Mouse (Mus musculus) heart, postnatal 0 days (tissue): ENCODE data around the gene Hist1h1d. TPM values are rescaled to one million over a fixed set of nuclear protein-coding genes. Genes with fewer than 3 reads are reported as not detected.
A peak's percentile ranks its signal among the peaks of the same experiment; 100 is the strongest.
"Not testable (repeated sequence)": the region's sequence is repeated elsewhere in the genome, so short reads cannot be mapped to it uniquely, and the experiment has no call there.

Experiments
- ATAC-seq: fragments of 200-750 bp; cut with Nextera tagmentation; 2 replicates; pipeline ENCODE4 v1.8.0; 2017; ENCODE audit warnings: low read depth, moderate number of reproducible peaks, moderate library complexity; ENCODE audit not compliant: insufficient read depth
- DNase-seq: peaks from one replicate; pipeline ENCODE4 v3.0.0-alpha.2; 2016; ENCODE audit warnings: low spot score
- H3K27ac ChIP-seq: fragments of 300-500 bp; sonication (generic); 2 replicates; pipeline ENCODE4 v1.5.1; 2014; ENCODE audit warnings: low read depth, mild to moderate bottlenecking
- H3K27me3 ChIP-seq: fragments of 300-500 bp; sonication (generic); 2 replicates; pipeline ENCODE4 v1.6.1; 2014; ENCODE audit warnings: low read length, mixed read lengths; ENCODE audit not compliant: control insufficient read depth, insufficient read depth
- H3K36me3 ChIP-seq: fragments of 300-500 bp; sonication (generic); replicated peaks from 2 replicates; pipeline ENCODE4 v1.6.1; 2014; ENCODE audit warnings: low read length, mixed read lengths; ENCODE audit not compliant: control insufficient read depth, insufficient read depth
- H3K4me1 ChIP-seq: fragments of 300-500 bp; sonication (generic); 2 replicates; pipeline ENCODE4 v1.6.1; 2014; ENCODE audit warnings: antibody characterized with exemption; ENCODE audit not compliant: control insufficient read depth, insufficient read depth
- H3K4me2 ChIP-seq: fragments of 300-500 bp; sonication (generic); 2 replicates; pipeline ENCODE4 v1.6.1; 2014; ENCODE audit warnings: low read depth, mild to moderate bottlenecking, low read length, moderate library complexity
- H3K4me3 ChIP-seq: fragments of 300-500 bp; sonication (generic); 2 replicates; pipeline ENCODE4 v1.5.1; 2014; ENCODE audit warnings: low read depth, low read length
- H3K9ac ChIP-seq: fragments of 300-500 bp; sonication (generic); replicated peaks from 2 replicates; pipeline ENCODE4 v1.6.1; 2014; ENCODE audit warnings: low read depth, low read length, mixed read lengths
- H3K9me3 ChIP-seq: fragments of 300-500 bp; sonication (generic); replicated peaks from 2 replicates; pipeline ENCODE4 v1.6.1; 2016; ENCODE audit warnings: low read length; ENCODE audit not compliant: control insufficient read depth
- CTCF ChIP-seq: IDR thresholded peaks from 2 replicates; pipeline ENCODE4 v1.5.1; 2016; ENCODE audit warnings: antibody characterized with exemption, control low read depth, low read depth
- EP300 ChIP-seq: IDR thresholded peaks from 2 replicates; pipeline ENCODE4 v1.6.1; 2016; ENCODE audit warnings: antibody characterized with exemption, low read depth
- WGBS: fragments of 180-500 bp; shearing (Covaris S2); extraction: QIAGEN DNeasy Blood & Tissue Kit; methylation state at CpG from one replicate; pipeline ENCODE4 v1.1.7; 2014; 5-methylcytosine and 5-hydroxymethylcytosine counted together
- polyA plus RNA-seq: library from polyadenylated mRNA; unstranded; fragments of >200 nt; fragmentation: Nextera tagmentation; extraction: Ambion mirVana; gene quantifications from 2 replicates; pipeline ENCODE4 v1.2.1, GENCODE M21; 2015
- total RNA-seq: library from RNA; depleted of rRNA; stranded (reverse); fragments of >200 nt; gene quantifications from 2 replicates; pipeline ENCODE4 v1.2.3, GENCODE M21; 2014; ENCODE audit warnings: low replicate concordance

The Hist1h1d gene
- total and polyA plus RNA-seq, 2 experiments from 2014 or later: 0.20 to 61.7 TPM

GRCm38 (mm10) chr13:23538249-23538648 is 14.8 kb upstream of the Hist1h1d start:
- TF ChIP-seq EP300 (no peak), CTCF (no peak)
- H3K9ac ChIP-seq: no peak overlapping the region
- DNase-seq: no peak
- no peak overlapping the region for H3K4me3 ChIP-seq
- H3K27ac ChIP-seq: no peak overlapping the region
- no peak for ATAC-seq
- peaks cover 6% of the 10 kb centered on the region; the same call in 1 of the 2 replicates for H3K4me1 ChIP-seq
- no peaks in the 10 kb centered on the region for H3K36me3 ChIP-seq
- no peaks in the 10 kb centered on the region for H3K9me3 ChIP-seq
- 82% methylated on average over 5 of the region's 5 CpGs for WGBS
- H3K4me2 ChIP-seq: no peak overlapping the region
- H3K27me3 ChIP-seq: no peaks in the 10 kb centered on the region

- not testable (repeated sequence) for ATAC-seq, H3K4me1 ChIP-seq, H3K9me3 ChIP-seq, H3K9ac ChIP-seq, H3K4me2 ChIP-seq, H3K27ac ChIP-seq, H3K27me3 ChIP-seq, DNase-seq, H3K4me3 ChIP-seq, H3K36me3 ChIP-seq
- 58% methylated on average over 1 of the region's 1 CpGs for WGBS
Observed at GRCm38 (mm10) chr13:23539821-23540220, 13.2 kb upstream of the Hist1h1d start.

GRCm38 (mm10) chr13:23541497-23541896 is 11.6 kb upstream of the Hist1h1d start:
- Histone ChIP-seq H3K27ac (no peak overlapping the region), H3K27me3 (no peaks in the 10 kb centered on the region), H3K36me3 (no peaks in the 10 kb centered on the region), H3K9me3 (no peaks in the 10 kb centered on the region), H3K9ac (no peak overlapping the region), H3K4me3 (no peak overlapping the region), H3K4me1 (no peaks in the 10 kb centered on the region), H3K4me2 (no peak overlapping the region)
- no peak for ATAC-seq
- WGBS: 83% methylated on average over 3 of the region's 3 CpGs
- TF ChIP-seq EP300 (no peak), CTCF (no peak)
- no peak for DNase-seq

DNA sequence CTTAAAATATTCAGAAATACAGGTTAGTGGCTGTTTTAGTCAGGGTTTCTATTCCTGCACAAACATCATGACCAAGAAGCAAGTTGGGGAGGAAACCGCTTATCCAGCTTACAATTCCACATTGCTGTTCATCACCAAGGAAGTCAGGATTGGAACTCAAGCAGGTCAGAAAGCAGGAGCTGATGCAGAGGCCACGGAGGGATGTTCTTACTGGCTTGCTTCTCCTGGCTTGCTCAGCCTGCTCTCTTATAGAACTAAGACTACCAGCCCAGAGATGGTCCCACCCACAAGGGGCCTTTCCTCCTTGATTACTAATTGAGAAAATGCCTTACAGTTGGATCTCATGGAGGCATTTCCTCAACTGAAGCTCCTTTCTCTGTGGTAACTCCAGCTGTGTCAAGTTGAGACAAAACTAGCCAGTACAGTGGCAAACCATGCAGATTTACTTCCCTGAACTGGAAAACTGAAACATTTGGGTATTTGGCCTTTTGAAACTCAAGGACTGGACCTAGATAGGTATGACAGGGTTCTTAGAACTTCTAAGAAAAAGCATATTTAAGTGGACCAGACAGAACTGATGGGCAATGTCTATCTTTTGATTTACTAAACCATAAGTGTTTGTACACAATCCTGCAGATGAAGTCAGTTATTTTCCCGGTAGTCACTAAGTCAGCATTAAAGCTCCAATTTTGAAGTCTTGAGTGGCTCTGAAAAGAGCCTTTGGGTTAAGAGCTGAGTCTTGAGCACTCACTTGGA is 10.7 kb upstream of the Hist1h1d start:
- not testable (repeated sequence) for H3K27me3 ChIP-seq, H3K9me3 ChIP-seq, H3K4me1 ChIP-seq, DNase-seq, H3K36me3 ChIP-seq, ATAC-seq
- Histone ChIP-seq H3K4me3 (peak overlapping the region; percentile 55), H3K4me2 (peak overlapping the region; percentile 81), H3K27ac (peak overlapping the region; percentile 89), H3K9ac (peak overlapping the region; percentile 58; the same call in 1 of the 2 replicates)
- WGBS: 15% methylated on average over 3 of the region's 3 CpGs

DNA sequence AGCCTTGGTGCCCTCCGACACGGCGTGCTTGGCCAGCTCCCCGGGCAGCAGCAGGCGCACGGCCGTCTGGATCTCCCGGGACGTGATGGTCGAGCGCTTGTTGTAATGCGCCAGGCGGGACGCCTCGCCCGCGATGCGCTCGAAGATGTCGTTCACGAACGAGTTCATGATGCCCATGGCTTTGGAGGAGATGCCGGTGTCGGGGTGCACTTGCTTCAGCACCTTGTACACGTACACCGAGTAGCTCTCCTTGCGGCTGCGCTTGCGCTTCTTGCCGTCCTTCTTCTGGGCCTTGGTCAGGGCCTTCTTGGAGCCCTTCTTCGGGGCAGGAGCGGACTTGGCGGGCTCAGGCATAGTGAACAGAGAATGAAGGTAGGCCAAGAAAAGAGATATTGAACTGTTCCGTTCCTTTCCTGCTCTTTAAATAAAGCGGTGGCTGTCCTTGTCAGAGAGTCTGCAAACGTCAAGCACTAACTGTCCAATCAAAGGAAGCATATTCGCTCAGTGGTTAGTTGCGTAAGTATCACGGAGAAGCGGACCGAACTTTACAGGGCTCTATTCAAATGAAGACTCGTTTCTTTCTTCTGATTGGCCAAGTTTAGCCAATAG is 10.0 kb upstream of the Hist1h1d start, which contains the start of gene Hist1h2bh:
TSS of gene Hist1h2bh (minus strand) at position 394 of the 609 bp plus-strand sequence.
- H3K4me3 ChIP-seq: peak within 1 kb of the TSS; percentile 57
- peak within 1 kb of the TSS; percentile 81 for H3K4me2 ChIP-seq
- not testable (repeated sequence) for H3K27me3 ChIP-seq, H3K36me3 ChIP-seq, H3K4me1 ChIP-seq, H3K9me3 ChIP-seq
- DNase-seq: peak; percentile 98
- peak within 1 kb of the TSS; percentile 95 for H3K27ac ChIP-seq
- under 1% methylated on average over 24 of the region's 42 CpGs for WGBS
- H3K9ac ChIP-seq: peak within 1 kb of the TSS; percentile 59
- ATAC-seq: peak; percentile 91
